Mouse (Mus musculus): ENCODE data around the gene Plpp2.

- TF ChIP-seq CTCF (IDR thresholded peaks at IDR 0.05; ENCODE audit: low read depth) (no peak), EP300 (IDR thresholded peaks at IDR 0.05; ENCODE audit: low read depth) (no peak)
Measured at GRCm38 (mm10) chr10:79496701-79497288, 36.8 kb downstream of the Plpp2 start.
